ENCODE assay signal across 15 mouse cellular contexts in genomic region chr13:45724507-45725259, GRCm38 (mm10).
"Had no signal": no experiment of that assay in that cellular context is flagged by ENCODE, and none has a peak within 500 bp of the region (broad histone marks: within the 10 kb centered on the region; RNA-seq: fewer than 3 reads in every experiment).

No protein-coding gene starts in this region.

- DNase-seq: kidney, postnatal 36 days; layer of hippocampus, adult 9-11 months; layer of hippocampus, postnatal 36 days; lung, postnatal 14 days; retina, postnatal 1 day; right cerebral cortex, postnatal 4 days; spleen, adult 18-20 months; thymus, adult 18-20 months; thymus, postnatal 25 days had no signal

- H3K36me3 ChIP-seq: limb, embryonic 15.5 days; liver, embryonic 12.5 days; lung, embryonic 15.5 days; midbrain, embryonic 13.5 days had no signal

- H3K27me3 ChIP-seq: limb, embryonic 15.5 days; liver, embryonic 12.5 days; lung, embryonic 15.5 days; midbrain, embryonic 13.5 days; neural tube, embryonic 13.5 days had no signal

- H3K4me2 ChIP-seq: limb, embryonic 15.5 days; liver, embryonic 12.5 days; lung, embryonic 15.5 days; midbrain, embryonic 13.5 days; neural tube, embryonic 13.5 days had no signal

- H3K9me3 ChIP-seq: limb, embryonic 15.5 days; liver, embryonic 12.5 days; lung, embryonic 15.5 days; midbrain, embryonic 13.5 days; neural tube, embryonic 13.5 days had no signal

- H3K27ac ChIP-seq: kidney, postnatal 0 days; limb, embryonic 15.5 days; liver, embryonic 12.5 days; lung, embryonic 15.5 days; midbrain, embryonic 13.5 days; neural tube, embryonic 13.5 days had no signal

- ATAC-seq: liver, embryonic 12.5 days; midbrain, embryonic 13.5 days had no signal

- H3K4me1 ChIP-seq: liver, embryonic 12.5 days; midbrain, embryonic 13.5 days had no signal

- H3K4me3 ChIP-seq: limb, embryonic 15.5 days; liver, embryonic 12.5 days; lung, embryonic 15.5 days; midbrain, embryonic 13.5 days; neural tube, embryonic 13.5 days had no signal

- H3K9ac ChIP-seq: limb, embryonic 15.5 days; liver, embryonic 12.5 days; lung, embryonic 15.5 days; midbrain, embryonic 13.5 days; neural tube, embryonic 13.5 days had no signal
